Mouse (Mus musculus) left cerebral cortex, adult 18-20 months (tissue): Measurements from ENCODE around the gene Hivep3. TPM values are rescaled to one million over a fixed set of nuclear protein-coding genes. Genes with fewer than 3 reads are reported as not detected.

Experiments used
- DNase-seq, 2 experiments: peaks; one replicate each; pipeline ENCODE4 v3.0.0; 2021 to 2022; ENCODE audit warnings: low spot score in 2 of 2, mixed read lengths in 1 of 2
- total RNA-seq, 2 experiments: library from RNA; stranded (reverse); gene quantifications; 2 replicates each; pipeline ENCODE4 v1.2.3; 2021

Gene Hivep3
- total RNA-seq, 2 experiments from 2014 or later = 56.0 to 56.9 TPM

- no peak for DNase-seq
These were observed 450.9 kb downstream of the Hivep3 start for GRCm38 (mm10) chr4:120184374-120184991.

GRCm38 (mm10) chr4:120186441-120186840, 452.9 kb downstream of the Hivep3 start:
- no peak for DNase-seq

GRCm38 (mm10) chr4:120186934-120187333, 453.4 kb downstream of the Hivep3 start:
- DNase-seq = no peak

Other genes with a start within 250 kb of the Hivep3 start
- gene Rimkla, start 241.2 kb upstream of the Hivep3 start, total RNA-seq = 1 to 10 TPM; 9.7 TPM
- 10 to 100 TPM; 66.9 to 81.2 TPM for gene Foxj3, start 196.8 kb upstream of the Hivep3 start, total RNA-seq
- gene Frg2f1, start 194.3 kb upstream of the Hivep3 start, total RNA-seq = 10 to 100 TPM; 20.5 to 20.7 TPM
- gene Guca2a, start 96.1 kb upstream of the Hivep3 start, total RNA-seq = not detected
- gene Guca2b, start 74.8 kb upstream of the Hivep3 start, total RNA-seq = not detected